Comparison of ENCODE assay signal across 20 mouse cellular contexts in the genomic region with DNA sequence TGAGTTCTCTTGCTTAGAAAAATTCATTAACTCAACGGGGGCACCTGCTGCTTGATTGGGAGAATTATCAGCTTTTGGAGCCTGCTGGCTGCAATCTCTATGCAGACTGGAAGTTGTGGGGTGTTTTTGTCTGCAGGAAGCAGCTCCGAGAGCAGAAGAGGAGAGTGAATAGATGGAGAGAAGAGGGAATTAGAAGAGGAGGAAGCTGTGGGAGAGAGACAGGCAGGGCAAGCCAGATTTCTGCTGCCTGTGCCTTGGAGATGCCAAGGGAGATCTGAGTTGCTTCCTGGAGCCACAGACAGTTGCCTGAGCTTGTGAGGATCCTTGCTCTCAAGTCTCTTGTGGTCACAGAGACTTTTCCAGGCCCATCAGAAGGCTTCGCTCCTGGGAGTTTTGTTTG.
"Had no signal": no experiment of that assay in that cellular context is flagged by ENCODE, and none has a peak within 500 bp of the region (broad histone marks: within the 10 kb centered on the region; RNA-seq: fewer than 3 reads in every experiment).

No protein-coding gene starts in this region.

- H3K36me3 ChIP-seq: intestine, embryonic 15.5 days; kidney, embryonic 15.5 days; liver, embryonic 13.5 days; neural tube, embryonic 12.5 days had no signal

- H3K4me3 ChIP-seq: intestine, embryonic 15.5 days; kidney, embryonic 15.5 days; liver, embryonic 13.5 days; neural tube, embryonic 12.5 days had no signal

- DNase-seq: kidney, adult 11 months; kidney, adult 8-10 months; kidney, postnatal 10 days; kidney, postnatal 36 days; liver, embryonic 13.5 days; lung, adult 2 months; lung, postnatal 14 days; lung, postnatal 4 days; midbrain, embryonic 14.5 days; retina, postnatal 1 day; right cerebral cortex, postnatal 14 days; right cerebral cortex, postnatal 4 days; thymus, adult 2 months; thymus, postnatal 14 days; thymus, postnatal 4 days had no signal

- H3K4me1 ChIP-seq: intestine, embryonic 15.5 days; kidney, embryonic 15.5 days; liver, embryonic 13.5 days had no signal

- H3K27ac ChIP-seq: intestine, embryonic 15.5 days; kidney, embryonic 15.5 days; liver, embryonic 13.5 days; neural tube, embryonic 12.5 days; stomach, postnatal 0 days had no signal

- H3K27me3 ChIP-seq: intestine, embryonic 15.5 days; kidney, embryonic 15.5 days; liver, embryonic 13.5 days; neural tube, embryonic 12.5 days had no signal

- H3K4me2 ChIP-seq: intestine, embryonic 15.5 days; kidney, embryonic 15.5 days; liver, embryonic 13.5 days; midbrain, embryonic 11.5 days; neural tube, embryonic 12.5 days had no signal

- ATAC-seq: intestine, embryonic 15.5 days had no signal

- H3K9ac ChIP-seq: intestine, embryonic 15.5 days; kidney, embryonic 15.5 days; liver, embryonic 13.5 days; neural tube, embryonic 12.5 days had no signal

- H3K9me3 ChIP-seq: intestine, embryonic 15.5 days; kidney, embryonic 15.5 days; liver, embryonic 13.5 days; neural tube, embryonic 12.5 days had no signal
